Mouse (Mus musculus) CH12.LX (cell line): Measurements from ENCODE around the gene Ager. TPM values are rescaled to one million over a fixed set of nuclear protein-coding genes. Genes with fewer than 3 reads are reported as not detected.
A peak's percentile ranks its signal among the peaks of the same experiment; 100 is the strongest.

Experiments used
- DNase-seq: peaks from one replicate; pipeline ENCODE4 v3.0.0-alpha.2; 2013; ENCODE audit errors: extremely low read depth
- H3K27ac ChIP-seq: 2 replicates; pipeline ENCODE4 v1.5.1; 2012; ENCODE audit warnings: low read depth, mild to moderate bottlenecking, control low read depth, moderate library complexity; ENCODE audit not compliant: insufficient read depth
- H3K27me3 ChIP-seq: replicated peaks from 2 replicates; pipeline ENCODE3; 2012; ENCODE audit warnings: inconsistent platforms
- H3K36me3 ChIP-seq, 2 experiments: replicated peaks in 1 of 2; 2 replicates each; pipeline versions ENCODE3 to v1.6.1; 2012; ENCODE audit warnings: inconsistent platforms in 1 of 2, low read length in 1 of 2, mild to moderate bottlenecking in 1 of 2, mixed read lengths in 1 of 2, moderate library complexity in 1 of 2; ENCODE audit not compliant: control insufficient read depth in 1 of 2, insufficient read depth in 1 of 2
- H3K4me1 ChIP-seq, 2 experiments: 2 replicates each; pipeline ENCODE4 v1.6.1; 2012; ENCODE audit warnings: inconsistent platforms in 1 of 2, moderate library complexity in 1 of 2; ENCODE audit not compliant: insufficient read depth in 2 of 2, control insufficient read depth in 1 of 2
- H3K4me2 ChIP-seq: 2 replicates; pipeline ENCODE4 v1.6.1; 2012; ENCODE audit warnings: low read depth, mild to moderate bottlenecking, control low read depth; ENCODE audit not compliant: poor library complexity, insufficient read depth, severe bottlenecking
- H3K4me3 ChIP-seq, 3 experiments: fragments of 150-350 bp in 1 of 3; sonication (generic) in 1 of 3; replicated peaks in 1 of 3; 2 replicates each; pipeline versions ENCODE3 to v1.5.1; 2011 to 2012; ENCODE audit warnings: low read depth in 2 of 3, low read length in 2 of 3, mild to moderate bottlenecking in 2 of 3, moderate library complexity in 2 of 3, control low read depth in 1 of 3, improper control_type of control experiment in 1 of 3, inconsistent platforms in 1 of 3, mixed read lengths in 1 of 3; ENCODE audit not compliant: poor library complexity in 1 of 3
- H3K79me2 ChIP-seq: replicated peaks from 2 replicates; pipeline ENCODE4 v1.6.1; 2012; ENCODE audit warnings: mild to moderate bottlenecking, moderate library complexity; ENCODE audit not compliant: control insufficient read depth, poor library complexity, insufficient read depth, severe bottlenecking; ENCODE audit errors: extremely low read depth
- H3K9ac ChIP-seq: 2 replicates; pipeline ENCODE4 v1.6.1; 2012; ENCODE audit warnings: low read depth, mild to moderate bottlenecking, control low read depth, moderate library complexity; ENCODE audit not compliant: insufficient read depth
- H3K9me3 ChIP-seq: replicated peaks from 2 replicates; pipeline ENCODE3; 2012; ENCODE audit warnings: low read length, inconsistent platforms, mixed read lengths
- BHLHE40 ChIP-seq: IDR thresholded peaks from 2 replicates; pipeline ENCODE4 v1.6.1; 2011; ENCODE audit warnings: mild to moderate bottlenecking, low read depth, low read length, improper control_type of control experiment
- CHD2 ChIP-seq: IDR thresholded peaks from 2 replicates; pipeline ENCODE4 v1.6.1; 2011; ENCODE audit warnings: low read length, improper control_type of control experiment
- CTCF ChIP-seq, 2 experiments: IDR thresholded peaks in 1 of 2; conservative IDR thresholded peaks in 1 of 2; 2 replicates each; pipeline ENCODE4 v1.5.1; 2011 to 2012; ENCODE audit warnings: low read depth in 2 of 2, low read length in 2 of 2, improper control_type of control experiment in 1 of 2, inconsistent platforms in 1 of 2, mild to moderate bottlenecking in 1 of 2, moderate library complexity in 1 of 2
- E2F4 ChIP-seq: IDR thresholded peaks from 2 replicates; pipeline ENCODE4 v1.6.1; 2011; ENCODE audit warnings: low read depth, low read length, improper control_type of control experiment; ENCODE audit not compliant: insufficient replicate concordance
- ELF1 ChIP-seq: IDR thresholded peaks from 2 replicates; pipeline ENCODE4 v1.6.1; 2014; ENCODE audit warnings: low read depth, mild to moderate bottlenecking, inconsistent platforms, low read length, improper control_type of control experiment
- EP300 ChIP-seq: IDR thresholded peaks from 2 replicates; pipeline ENCODE4 v1.6.1; 2011; ENCODE audit warnings: low read length, improper control_type of control experiment
- GABPA ChIP-seq: IDR thresholded peaks from 2 replicates; pipeline ENCODE4 v1.6.1; 2012; ENCODE audit warnings: low read depth, low read length, improper control_type of control experiment, inconsistent platforms; ENCODE audit not compliant: insufficient replicate concordance
- HCFC1 ChIP-seq: IDR thresholded peaks from 2 replicates; pipeline ENCODE4 v1.6.1; 2012; ENCODE audit warnings: low read depth, mild to moderate bottlenecking, inconsistent platforms, low read length, improper control_type of control experiment
- JUN ChIP-seq: IDR thresholded peaks from 2 replicates; pipeline ENCODE4 v1.6.1; 2011; ENCODE audit warnings: low read depth, mild to moderate bottlenecking, low read length, improper control_type of control experiment, moderate library complexity; ENCODE audit not compliant: insufficient read depth
- JUND ChIP-seq: conservative IDR thresholded peaks from 2 replicates; pipeline ENCODE4 v1.6.1; 2011; ENCODE audit warnings: low read depth, low read length, improper control_type of control experiment
- KAT2A ChIP-seq: IDR thresholded peaks from 2 replicates; pipeline ENCODE4 v1.6.1; 2012; ENCODE audit warnings: low read length, improper control_type of control experiment, inconsistent platforms; ENCODE audit not compliant: insufficient replicate concordance
- MAFK ChIP-seq: IDR thresholded peaks from 2 replicates; pipeline ENCODE4 v1.6.1; 2011; ENCODE audit warnings: low read length, improper control_type of control experiment; ENCODE audit not compliant: insufficient replicate concordance
- MAX ChIP-seq: IDR thresholded peaks from 2 replicates; pipeline ENCODE4 v1.6.1; 2011; ENCODE audit warnings: low read length, improper control_type of control experiment
- MEF2A ChIP-seq: IDR thresholded peaks from 2 replicates; pipeline ENCODE4 v1.6.1; 2014; ENCODE audit warnings: low read depth, mild to moderate bottlenecking, inconsistent platforms, low read length, improper control_type of control experiment, borderline replicate concordance
- NRF1 ChIP-seq: IDR thresholded peaks from 2 replicates; pipeline ENCODE4 v1.6.1; 2014; ENCODE audit warnings: low read depth, mild to moderate bottlenecking, inconsistent platforms, low read length, improper control_type of control experiment, moderate library complexity
- POLR2AphosphoS2 ChIP-seq: IDR thresholded peaks from 2 replicates; pipeline ENCODE4 v1.6.1; 2011; ENCODE audit warnings: low read depth, low read length, improper control_type of control experiment
- RCOR1 ChIP-seq: conservative IDR thresholded peaks from 2 replicates; pipeline ENCODE4 v1.6.1; 2012; ENCODE audit warnings: low read depth, mild to moderate bottlenecking, inconsistent platforms, low read length, improper control_type of control experiment
- SMC3 ChIP-seq: IDR thresholded peaks from 2 replicates; pipeline ENCODE4 v1.6.1; 2011; ENCODE audit warnings: low read depth, low read length, improper control_type of control experiment
- UBTF ChIP-seq: IDR thresholded peaks from 2 replicates; pipeline ENCODE4 v1.6.1; 2012; ENCODE audit warnings: low read depth, mild to moderate bottlenecking, inconsistent platforms, low read length, improper control_type of control experiment, moderate library complexity
- USF1 ChIP-seq: IDR thresholded peaks from 2 replicates; pipeline ENCODE4 v1.6.1; 2014; ENCODE audit warnings: low read depth, mild to moderate bottlenecking, inconsistent platforms, low read length, improper control_type of control experiment
- USF2 ChIP-seq: conservative IDR thresholded peaks from 2 replicates; pipeline ENCODE4 v1.6.1; 2011; ENCODE audit warnings: low read depth, low read length, improper control_type of control experiment
- ZC3H11A ChIP-seq: IDR thresholded peaks from 2 replicates; pipeline ENCODE4 v1.6.1; 2012; ENCODE audit warnings: low read depth, mild to moderate bottlenecking, inconsistent platforms, low read length, improper control_type of control experiment
- ZKSCAN1 ChIP-seq: IDR thresholded peaks from 2 replicates; pipeline ENCODE4 v1.6.1; 2012; ENCODE audit warnings: low read depth, inconsistent platforms, low read length, improper control_type of control experiment, borderline replicate concordance
- ZMIZ1 ChIP-seq: IDR thresholded peaks from 2 replicates; pipeline ENCODE4 v1.6.1; 2012; ENCODE audit warnings: low read depth, mild to moderate bottlenecking, inconsistent platforms, low read length, improper control_type of control experiment
- ZNF384 ChIP-seq: IDR thresholded peaks from 2 replicates; pipeline ENCODE4 v1.6.1; 2012; ENCODE audit warnings: low read depth, low read length, improper control_type of control experiment, inconsistent platforms
- dilution Hi-C: fragments of 300-500 bp; cut with MboI; formaldehyde crosslinking; loops from 2 replicates; pipeline ENCODE4 v1.14.3; 2020; ENCODE audit warnings: low sequenced_read_pairs; ENCODE audit not compliant: extremely low pct_unique_long_range_greater_than_20kb, extremely low pct_ligation_motif_present
- in situ Hi-C: fragments of 300-500 bp; cut with MboI; formaldehyde crosslinking; loops from 3 replicates; pipeline ENCODE4 v1.14.3; 2019; ENCODE audit warnings: low sequenced_read_pairs, low pct_ligation_motif_present, low pct_unique_long_range_greater_than_20kb, mixed read lengths
- polyA plus RNA-seq: library from polyadenylated mRNA; unstranded; fragments of >175 nt; gene quantifications from 2 replicates; pipeline ENCODE4 v1.2.1, GENCODE M21; 2012; ENCODE audit warnings: low read depth; ENCODE audit not compliant: insufficient read length
- total RNA-seq, 2 experiments: library from RNA; depleted of rRNA; stranded (reverse); fragments of 300-350 nt in 1 of 2; fragments of >200 nt in 1 of 2; gene quantifications; 2 replicates each; pipeline ENCODE4 v1.2.3; 2012 to 2014

The Ager gene
- total and polyA plus RNA-seq, 3 experiments: 0.55 to 3.5 (median 0.81) TPM

GRCm38 (mm10) chr17:34645256-34645829 is 47.7 kb downstream of the Ager start:
- Histone ChIP-seq H3K36me3 (peaks cover 9 to 29% of the 10 kb centered on the region in 2 experiments), H3K4me1 (peaks cover 16 to 54% of the 10 kb centered on the region in 2 experiments), H3K9me3 (no peaks in the 10 kb centered on the region), H3K4me2 (peak overlapping the region; percentile 86), H3K79me2 (no peaks in the 10 kb centered on the region; the same call in 1 of the 2 replicates), H3K9ac (peak overlapping the region; percentile 94; the same call in 1 of the 2 replicates), H3K27me3 (peaks cover 35% of the 10 kb centered on the region), H3K4me3 (peak overlapping the region; percentile 65 to 80 (median 76)), H3K27ac (no peak overlapping the region)
- no peak for DNase-seq
- dilution Hi-C loops (no loop called here), in situ Hi-C loops (no loop called here)
- TF ChIP-seq UBTF (no peak), MAX (no peak), ZKSCAN1 (no peak), BHLHE40 (no peak), JUN (no peak), RCOR1 (no peak), MEF2A (no peak), GABPA (no peak), CHD2 (no peak), ELF1 (no peak), HCFC1 (no peak)

DNA sequence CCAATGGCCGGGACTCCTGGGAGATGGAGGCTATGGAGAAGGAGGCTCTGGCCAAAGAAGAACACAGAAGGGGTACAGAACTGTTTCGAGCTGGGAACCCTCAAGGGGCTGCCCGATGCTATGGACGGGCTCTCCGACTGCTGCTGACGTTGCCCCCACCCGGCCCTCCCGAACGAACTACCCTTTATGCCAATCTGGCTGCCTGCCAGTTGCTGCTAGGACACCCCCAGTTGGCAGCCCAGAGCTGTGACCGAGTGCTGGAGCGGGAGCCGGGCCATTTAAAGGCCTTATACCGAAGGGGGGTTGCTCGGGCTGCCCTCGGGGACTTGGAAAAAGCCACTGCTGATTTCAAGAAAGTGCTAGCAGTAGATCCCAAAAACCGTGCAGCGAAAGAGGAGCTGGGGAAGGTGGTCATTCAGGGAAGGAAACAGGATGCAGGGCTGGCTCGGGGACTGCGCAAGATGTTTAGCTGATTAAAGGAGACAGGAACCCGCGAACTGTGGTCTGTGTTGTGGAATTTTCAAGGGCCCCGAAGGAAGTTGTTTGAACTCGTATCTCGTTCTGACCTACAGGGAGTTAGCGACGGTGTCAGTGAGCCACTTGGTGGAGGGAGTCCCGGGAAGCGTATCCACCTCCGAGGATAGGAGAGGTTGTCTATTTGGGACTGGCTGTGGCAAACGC is 48.3 kb downstream of the Ager start:
- Histone ChIP-seq H3K36me3 (peaks cover 15 to 36% of the 10 kb centered on the region in 2 experiments), H3K79me2 (no peaks in the 10 kb centered on the region; the same call in 1 of the 2 replicates), H3K4me3 (no peak overlapping the region), H3K4me1 (peaks cover 16 to 48% of the 10 kb centered on the region in 2 experiments), H3K9me3 (no peaks in the 10 kb centered on the region), H3K9ac (no peak overlapping the region), H3K4me2 (no peak overlapping the region), H3K27ac (no peak overlapping the region), H3K27me3 (peaks cover 28% of the 10 kb centered on the region)
- no peak for DNase-seq
- in situ Hi-C loops (no loop called here), dilution Hi-C loops (no loop called here)
- no peak for TF ChIP-seq MAFK
- no peak for TF ChIP-seq E2F4
- TF ChIP-seq CTCF (conservative IDR thresholded peaks at IDR 0.05 in 1 of 2, IDR thresholded peaks at IDR 0.05 in 1 of 2; ENCODE audit: low read depth in 2 of 2, low read length in 2 of 2): no peak
- no peak for TF ChIP-seq USF2
- no peak for TF ChIP-seq MEF2A
- TF ChIP-seq ZC3H11A: no peak
- TF ChIP-seq ZNF384: no peak
- TF ChIP-seq JUND: no peak
- no peak for TF ChIP-seq KAT2A
- no peak for TF ChIP-seq POLR2AphosphoS2
- TF ChIP-seq ELF1: no peak
- TF ChIP-seq NRF1: no peak
- no peak for TF ChIP-seq USF1
- TF ChIP-seq SMC3: no peak
- TF ChIP-seq CHD2: no peak
- no peak for TF ChIP-seq EP300
- TF ChIP-seq UBTF: no peak
- TF ChIP-seq ZMIZ1: no peak
- TF ChIP-seq BHLHE40: no peak
